Mouse (Mus musculus) natural killer cell, adult 2 months (primary cell): ENCODE results near the gene Gm30302.

ENCODE experiments used
- DNase-seq, 2 experiments: peaks; one replicate each; pipeline ENCODE4 v3.0.0; 2022; ENCODE audit warnings: low spot score in 2 of 2

Gene Gm30302

DNA sequence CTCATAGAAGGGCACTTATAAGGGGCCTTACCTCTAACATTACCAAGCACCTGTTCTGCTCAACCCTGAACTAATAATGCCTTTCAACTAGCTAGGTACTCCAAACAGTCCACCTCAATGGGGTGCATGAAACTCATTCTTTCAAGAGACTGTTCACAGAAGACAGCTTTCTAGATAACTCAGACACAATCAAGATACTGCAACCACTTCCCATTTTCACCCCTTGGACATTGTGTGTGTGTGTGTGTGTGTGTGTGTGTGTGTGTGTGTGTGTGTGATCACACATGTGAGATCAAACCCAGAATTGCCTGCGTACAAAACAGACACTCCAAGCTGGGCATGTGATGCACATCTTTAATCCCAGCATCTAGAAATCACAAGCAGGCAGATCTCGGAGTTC lies 60.8 kb downstream of the Gm30302 start:
- DNase-seq = no peak

DNA sequence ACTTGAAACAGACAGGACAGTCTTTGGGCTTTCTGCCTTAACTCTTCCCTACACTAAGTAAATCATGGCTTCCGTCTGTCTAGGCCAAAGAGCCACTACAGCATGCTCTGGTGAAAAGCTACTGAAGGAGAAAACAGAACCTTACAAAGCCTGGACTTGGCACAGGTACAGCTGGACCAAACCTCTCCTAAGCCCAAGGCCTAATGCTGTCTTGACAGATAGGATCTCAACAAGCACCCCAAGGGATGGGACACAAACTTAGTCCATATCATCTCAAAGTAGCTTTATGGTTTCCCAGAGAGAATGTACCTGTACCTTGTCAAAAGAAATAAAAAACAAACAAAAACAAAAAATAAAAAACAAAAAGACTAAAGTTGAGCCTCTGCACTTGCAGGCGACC lies 62.4 kb downstream of the Gm30302 start:
- DNase-seq = no peak
